Mouse (Mus musculus) limb, embryonic 11.5 days (tissue): ENCODE measurements around the gene Dock1. TPM values are rescaled to one million over a fixed set of nuclear protein-coding genes. Genes with fewer than 3 reads are reported as not detected.

Experiments used
- ATAC-seq: fragments of 200-750 bp; cut with Nextera tagmentation; 2 replicates; pipeline ENCODE4 v1.8.0; 2017; ENCODE audit warnings: low read depth; ENCODE audit not compliant: insufficient number of reproducible peaks, low FRiP score, low TSS enrichment
- DNase-seq: peaks from one replicate; pipeline ENCODE4 v3.0.0-alpha.2; 2015; ENCODE audit warnings: low spot score
- H3K27ac ChIP-seq: fragments of 300-500 bp; sonication (generic); replicated peaks from 2 replicates; pipeline ENCODE4 v1.5.1; 2014; ENCODE audit warnings: low read depth, mild to moderate bottlenecking, low read length
- H3K27me3 ChIP-seq: fragments of 300-500 bp; sonication (generic); 2 replicates; pipeline ENCODE4 v1.6.1; 2014; ENCODE audit warnings: mild to moderate bottlenecking, low read length, mixed read lengths; ENCODE audit not compliant: control insufficient read depth, insufficient read depth
- H3K36me3 ChIP-seq: fragments of 300-500 bp; sonication (generic); 2 replicates; pipeline ENCODE4 v1.6.1; 2014; ENCODE audit warnings: mild to moderate bottlenecking, low read length, moderate library complexity, mixed read lengths; ENCODE audit not compliant: control insufficient read depth, insufficient read depth
- H3K4me1 ChIP-seq: fragments of 300-500 bp; sonication (generic); 2 replicates; pipeline ENCODE4 v1.6.1; 2014; ENCODE audit warnings: low read length, mixed read lengths; ENCODE audit not compliant: control insufficient read depth, insufficient read depth
- H3K4me2 ChIP-seq: fragments of 300-500 bp; sonication (generic); 2 replicates; pipeline ENCODE4 v1.6.1; 2014; ENCODE audit warnings: low read depth, mild to moderate bottlenecking, moderate library complexity; ENCODE audit not compliant: severe bottlenecking
- H3K4me3 ChIP-seq: fragments of 300-500 bp; sonication (generic); 2 replicates; pipeline ENCODE4 v1.5.1; 2014; ENCODE audit warnings: low read depth, low read length
- H3K9ac ChIP-seq: fragments of 300-500 bp; sonication (generic); 2 replicates; pipeline ENCODE4 v1.6.1; 2014; ENCODE audit warnings: mild to moderate bottlenecking, low read length
- H3K9me3 ChIP-seq: fragments of 300-500 bp; sonication (generic); 2 replicates; pipeline ENCODE4 v1.6.1; 2016; ENCODE audit warnings: low read length; ENCODE audit not compliant: control insufficient read depth
- WGBS: fragments of 180-500 bp; shearing (Covaris S2); extraction: QIAGEN DNeasy Blood & Tissue Kit; methylation state at CpG from one replicate; pipeline ENCODE4 v1.1.7; 2014; 5-methylcytosine and 5-hydroxymethylcytosine counted together
- polyA plus RNA-seq: library from polyadenylated mRNA; unstranded; fragments of >200 nt; fragmentation: Nextera tagmentation; extraction: Ambion mirVana; gene quantifications from 2 replicates; pipeline ENCODE4 v1.2.1, GENCODE M21; 2014

Gene Dock1
- polyA plus RNA-seq, 1 experiment from 2014 or later: 42.7 TPM

DNA sequence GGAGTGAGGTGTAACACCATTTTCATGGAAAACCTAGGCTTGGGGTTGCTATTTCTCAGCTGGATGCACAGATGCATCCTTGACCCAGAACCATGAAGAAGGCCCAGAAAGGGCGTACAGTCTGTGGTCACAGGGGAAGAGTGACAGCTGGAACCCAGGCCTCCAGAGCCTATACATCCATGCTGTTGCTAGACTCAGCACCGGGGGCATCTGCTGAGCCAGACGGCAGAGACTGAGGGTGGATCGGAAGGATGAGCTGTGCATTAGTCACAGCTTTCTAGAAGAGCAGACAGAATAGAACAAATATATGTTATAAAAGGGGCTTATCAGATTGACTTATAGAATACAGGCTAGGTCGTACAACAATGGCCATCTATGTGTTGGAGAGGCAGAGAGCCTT, 534.7 kb downstream of the Dock1 start:
- Histone ChIP-seq H3K9ac (no peak overlapping the region), H3K27ac (no peak overlapping the region), H3K9me3 (no peaks in the 10 kb centered on the region), H3K4me3 (no peak overlapping the region), H3K4me2 (no peak overlapping the region), H3K36me3 (no peaks in the 10 kb centered on the region), H3K27me3 (no peaks in the 10 kb centered on the region), H3K4me1 (no peaks in the 10 kb centered on the region)
- DNase-seq (no peak), ATAC-seq (no peak)
- WGBS: 91% methylated on average over 5 of the region's 5 CpGs

DNA sequence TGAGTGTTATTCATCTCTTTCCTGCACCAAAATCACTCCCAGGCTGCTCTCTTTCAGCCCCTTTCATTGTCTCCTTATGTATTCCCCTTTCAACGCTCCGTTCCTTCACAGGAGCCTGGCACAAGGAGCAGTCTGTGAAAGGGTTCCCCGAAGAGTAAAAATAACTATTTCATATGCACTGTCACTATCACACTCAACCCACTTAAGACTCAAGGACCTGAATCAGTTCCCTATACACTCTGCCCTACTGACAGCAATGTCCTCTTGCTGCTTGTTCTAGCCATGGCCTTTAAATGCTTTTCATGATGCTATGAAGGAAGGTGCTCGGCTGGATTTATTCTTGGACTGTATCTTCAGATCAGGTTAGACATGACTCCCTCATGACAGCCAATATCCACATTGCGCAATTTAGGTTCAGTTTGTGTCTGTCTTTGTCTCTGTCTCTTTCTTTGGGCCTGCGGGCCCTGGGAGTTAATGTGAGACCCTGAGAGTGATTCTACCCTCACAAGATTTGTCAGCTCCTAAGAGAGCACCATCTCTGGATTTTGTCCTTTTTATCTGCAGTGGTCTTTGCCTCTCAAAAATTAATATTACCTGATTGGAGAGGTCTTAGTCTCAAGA, 538.6 kb downstream of the Dock1 start:
- no peaks in the 10 kb centered on the region for H3K36me3 ChIP-seq
- ATAC-seq: no peak
- no peak overlapping the region for H3K9ac ChIP-seq
- H3K4me2 ChIP-seq: no peak overlapping the region
- H3K27me3 ChIP-seq: no peaks in the 10 kb centered on the region
- no peak overlapping the region for H3K27ac ChIP-seq
- 92% methylated on average over 6 of the region's 6 CpGs for WGBS
- H3K4me3 ChIP-seq: no peak overlapping the region
- H3K4me1 ChIP-seq: no peaks in the 10 kb centered on the region
- no peaks in the 10 kb centered on the region for H3K9me3 ChIP-seq
- no peak for DNase-seq

DNA sequence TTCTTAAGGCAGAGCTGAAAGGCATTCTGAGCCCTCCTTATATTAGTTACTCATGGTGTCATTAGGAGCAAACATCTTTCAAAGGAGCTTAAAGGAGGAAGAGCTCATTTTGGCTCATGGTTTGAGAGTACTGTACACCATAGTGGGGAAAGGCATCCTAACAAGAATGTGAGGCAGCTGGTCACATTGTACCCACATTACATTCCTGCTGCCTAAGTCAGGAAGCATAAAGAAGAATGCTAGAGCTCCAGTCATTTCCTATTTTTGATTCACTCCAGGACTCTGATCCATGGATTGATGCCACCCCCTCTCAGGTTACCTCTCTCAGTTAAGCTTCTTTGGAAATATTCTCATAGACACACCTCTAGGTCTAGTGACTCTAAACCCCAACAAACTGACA, 539.8 kb downstream of the Dock1 start:
- Histone ChIP-seq H3K27me3 (no peaks in the 10 kb centered on the region), H3K4me2 (no peak overlapping the region), H3K36me3 (no peaks in the 10 kb centered on the region), H3K4me1 (no peaks in the 10 kb centered on the region), H3K27ac (no peak overlapping the region), H3K4me3 (no peak overlapping the region), H3K9me3 (no peaks in the 10 kb centered on the region), H3K9ac (no peak overlapping the region)
- ATAC-seq (no peak), DNase-seq (no peak)

DNA sequence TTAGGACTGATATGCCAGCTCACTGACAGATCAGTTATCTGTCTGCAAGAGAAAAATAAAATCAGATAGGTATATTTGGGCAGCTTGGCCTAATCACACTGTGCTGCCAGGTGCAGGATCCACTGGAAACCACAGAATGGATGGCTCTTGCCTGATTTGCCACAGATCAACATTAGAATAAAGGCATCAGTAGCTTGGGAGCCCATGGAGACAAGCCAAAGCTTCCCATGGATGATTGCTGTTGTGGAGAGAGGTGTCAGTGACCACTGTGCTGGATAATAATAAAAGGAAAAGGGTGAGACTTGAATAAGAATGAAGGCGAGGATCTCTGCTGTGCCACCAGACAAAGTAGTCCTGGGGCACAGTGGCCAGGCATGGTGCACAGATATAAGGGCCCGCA, 540.4 kb downstream of the Dock1 start:
- Histone ChIP-seq H3K36me3 (no peaks in the 10 kb centered on the region), H3K9me3 (no peaks in the 10 kb centered on the region), H3K27ac (no peak overlapping the region), H3K4me1 (no peaks in the 10 kb centered on the region), H3K9ac (no peak overlapping the region), H3K4me3 (no peak overlapping the region), H3K4me2 (no peak overlapping the region), H3K27me3 (no peaks in the 10 kb centered on the region)
- ATAC-seq (no peak), DNase-seq (no peak)
- WGBS: 72% methylated on average over 2 of the region's 2 CpGs

DNA sequence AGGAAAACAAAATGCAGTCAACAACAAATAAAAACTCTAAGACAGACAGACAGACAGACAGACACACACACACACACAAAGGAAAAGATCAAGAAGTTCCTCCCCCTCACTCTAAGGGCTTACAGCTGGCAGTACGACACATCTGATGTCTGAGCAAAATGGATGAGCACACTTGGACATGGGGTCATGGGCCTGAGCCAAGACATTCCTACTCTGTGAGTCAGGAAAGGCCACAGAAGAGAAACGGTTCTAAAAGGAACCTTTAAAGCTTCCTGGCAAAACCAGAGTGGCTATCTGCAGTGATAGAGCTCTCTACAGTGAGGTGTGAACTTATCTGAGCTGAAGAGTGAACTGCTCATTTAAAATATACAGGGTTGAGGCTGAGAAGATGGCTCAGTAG, 542.1 kb downstream of the Dock1 start:
- no peak overlapping the region for H3K27ac ChIP-seq
- H3K4me2 ChIP-seq: no peak overlapping the region
- no peaks in the 10 kb centered on the region for H3K9me3 ChIP-seq
- no peaks in the 10 kb centered on the region for H3K4me1 ChIP-seq
- H3K9ac ChIP-seq: no peak overlapping the region
- H3K27me3 ChIP-seq: no peaks in the 10 kb centered on the region
- no peak overlapping the region for H3K4me3 ChIP-seq
- DNase-seq (no peak), ATAC-seq (no peak)
- H3K36me3 ChIP-seq: no peaks in the 10 kb centered on the region
- 51% methylated on average over 2 of the region's 2 CpGs for WGBS

DNA sequence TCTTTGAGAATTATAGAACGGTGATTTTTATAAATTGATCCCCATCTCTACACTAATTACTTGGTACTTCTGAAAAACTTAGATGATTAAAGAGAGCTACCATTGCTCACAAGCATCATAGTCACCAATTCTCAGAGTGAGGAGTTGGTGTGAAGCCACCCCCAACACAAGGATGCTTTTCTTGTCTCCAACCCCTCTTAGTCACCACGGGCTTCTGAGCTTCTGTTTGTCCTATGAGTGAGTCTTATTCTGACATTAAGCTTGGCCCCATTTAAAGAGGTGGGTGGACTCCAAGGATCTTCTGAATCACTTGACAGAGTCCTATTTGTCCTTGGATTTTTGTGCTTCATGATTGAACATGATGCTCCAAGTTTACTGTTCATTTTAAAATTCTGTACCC, 551.0 kb downstream of the Dock1 start:
- H3K4me1 ChIP-seq: no peaks in the 10 kb centered on the region
- H3K4me2 ChIP-seq: no peak overlapping the region
- no peaks in the 10 kb centered on the region for H3K36me3 ChIP-seq
- no peaks in the 10 kb centered on the region for H3K27me3 ChIP-seq
- 83% methylated on average over 2 of the region's 2 CpGs for WGBS
- H3K9me3 ChIP-seq: no peaks in the 10 kb centered on the region
- no peak overlapping the region for H3K9ac ChIP-seq
- ATAC-seq: no peak
- no peak for DNase-seq
- H3K27ac ChIP-seq: no peak overlapping the region
- no peak overlapping the region for H3K4me3 ChIP-seq
